Mouse (Mus musculus): Measurements from ENCODE around the gene Mgat4d. TPM values are rescaled to one million over a fixed set of nuclear protein-coding genes. Genes with fewer than 3 reads are reported as not detected.
"Not testable (repeated sequence)": the region's sequence is repeated elsewhere in the genome, so short reads cannot be mapped to it uniquely, and the experiment has no call there.

Gene Mgat4d
- not detected in 2 replicates for polyA plus RNA-seq (2015; fragmentation: Nextera tagmentation; extraction: Ambion mirVana)

DNA sequence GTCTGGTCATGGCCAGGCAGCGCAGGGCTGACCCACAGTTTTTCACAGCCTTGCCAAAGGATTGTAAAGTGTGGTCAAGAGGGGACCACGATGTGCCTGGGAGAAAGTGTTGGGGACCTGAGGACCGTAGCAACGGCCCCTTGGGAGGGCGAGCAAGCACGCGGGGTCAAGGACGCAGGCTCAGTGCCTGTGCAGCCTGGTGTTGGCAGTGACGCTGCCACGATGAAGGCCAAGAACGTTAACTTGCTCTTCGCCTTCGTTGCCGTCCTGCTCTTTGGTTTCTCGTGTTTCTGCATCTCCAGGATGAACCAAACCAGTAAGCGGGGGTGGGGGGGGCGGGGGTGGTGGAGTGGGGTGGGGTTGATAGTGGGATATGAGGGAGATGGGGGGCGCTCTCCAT lies at the start of gene Mgat4d:
Gene Mgat4d, plus strand, starts transcription at position 209 of the 400 bp plus-strand sequence.
- Histone ChIP-seq H3K27me3 (replicated peaks) (no peaks in the 10 kb centered on the region), H3K36me3 (no peaks in the 10 kb centered on the region), H3K27ac (no peak within 1 kb of the TSS), H3K9ac (no peak within 1 kb of the TSS), H3K4me3 (replicated peaks) (no peak within 1 kb of the TSS), H3K9me3 (no peaks in the 10 kb centered on the region), H3K4me1 (replicated peaks) (no peaks in the 10 kb centered on the region), H3K4me2 (replicated peaks) (no peak within 1 kb of the TSS)
- ATAC-seq: no peak
- WGBS: 74% methylated on average over 18 of the region's 18 CpGs

DNA sequence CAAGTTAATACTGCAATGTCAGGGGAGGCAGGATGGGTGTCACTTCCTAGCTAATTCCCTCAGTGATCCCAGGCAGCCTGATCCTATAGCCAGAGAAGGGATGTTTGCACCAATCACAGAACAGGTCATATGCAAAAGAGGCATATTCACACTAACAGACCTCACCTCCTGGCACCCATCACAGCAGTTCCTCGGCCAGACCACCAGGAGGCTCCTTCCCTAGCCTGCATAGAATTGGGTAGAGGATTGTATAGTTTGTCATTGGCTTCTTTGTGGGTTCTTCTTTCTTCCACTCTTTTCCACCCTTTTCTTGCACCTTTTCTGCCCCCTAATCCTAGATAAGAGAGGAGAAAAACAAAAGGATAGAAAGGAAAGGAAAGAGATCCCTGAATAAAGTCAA lies 48.1 kb upstream of the Mgat4d start:
- WGBS: 55% methylated on average over 1 of the region's 1 CpGs
- H3K4me1 ChIP-seq (replicated peaks): no peaks in the 10 kb centered on the region

DNA sequence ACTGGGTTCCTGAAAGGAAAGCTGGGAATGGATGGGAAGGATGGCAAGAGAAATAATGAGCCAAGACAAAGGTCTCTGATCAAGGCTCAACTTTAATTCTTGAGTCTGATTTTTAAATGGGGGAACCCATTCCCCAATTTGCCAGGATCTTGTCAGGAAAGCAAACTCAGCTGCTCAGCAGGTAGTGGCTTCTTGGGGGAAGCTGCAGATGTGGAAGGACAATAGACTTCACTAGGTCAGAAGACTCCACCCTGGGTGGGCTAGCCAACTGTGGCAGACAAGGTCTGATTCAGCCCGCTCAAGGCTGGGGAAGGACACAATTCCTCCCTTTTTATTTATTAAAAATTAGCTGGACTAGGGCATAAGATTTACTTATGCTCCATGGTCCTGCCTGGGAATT lies 43.3 kb upstream of the Mgat4d start:
- 88% methylated on average over 1 of the region's 1 CpGs for WGBS
- Histone ChIP-seq H3K4me1 (replicated peaks) (no peaks in the 10 kb centered on the region), H3K27me3 (replicated peaks) (no peaks in the 10 kb centered on the region), H3K9me3 (no peaks in the 10 kb centered on the region), H3K27ac (no peak overlapping the region), H3K4me2 (replicated peaks) (no peak overlapping the region), H3K9ac (no peak overlapping the region), H3K4me3 (replicated peaks) (no peak overlapping the region), H3K36me3 (no peaks in the 10 kb centered on the region)
- no peak for ATAC-seq

More for the DNA sequence above, 48.1 kb upstream of the Mgat4d start:
- Histone ChIP-seq H3K36me3 (no peaks in the 10 kb centered on the region), H3K27ac (no peak overlapping the region), H3K27me3 (replicated peaks) (no peaks in the 10 kb centered on the region), H3K9ac (no peak overlapping the region), H3K4me3 (replicated peaks) (no peak overlapping the region), H3K4me2 (replicated peaks) (no peak overlapping the region), H3K9me3 (no peaks in the 10 kb centered on the region)
- no peak for ATAC-seq

DNA sequence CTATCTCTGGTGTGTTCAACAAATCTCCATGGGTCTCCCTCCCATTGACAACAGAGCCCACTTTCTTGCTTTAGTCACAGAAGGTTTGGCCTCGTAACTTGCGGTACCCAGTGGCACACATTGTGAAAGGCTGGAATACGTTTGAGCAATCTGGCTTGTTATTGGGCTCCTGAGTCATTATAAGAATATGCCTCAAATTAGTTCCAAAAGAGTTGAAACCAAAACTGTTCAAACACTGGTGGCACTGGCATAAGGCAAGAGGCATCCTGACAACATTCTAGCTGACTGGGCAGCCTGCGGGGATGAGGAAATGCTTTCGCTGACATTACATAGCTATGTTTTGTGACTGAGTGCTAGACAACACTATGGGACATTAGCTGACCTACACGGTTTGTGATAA lies 38.4 kb upstream of the Mgat4d start:
- Histone ChIP-seq H3K36me3 (no peaks in the 10 kb centered on the region), H3K9me3 (no peaks in the 10 kb centered on the region), H3K27ac (no peak overlapping the region), H3K4me2 (replicated peaks) (no peak overlapping the region), H3K4me1 (replicated peaks) (no peaks in the 10 kb centered on the region), H3K4me3 (replicated peaks) (no peak overlapping the region), H3K27me3 (replicated peaks) (no peaks in the 10 kb centered on the region), H3K9ac (no peak overlapping the region)
- 92% methylated on average over 6 of the region's 6 CpGs for WGBS
- ATAC-seq: no peak

DNA sequence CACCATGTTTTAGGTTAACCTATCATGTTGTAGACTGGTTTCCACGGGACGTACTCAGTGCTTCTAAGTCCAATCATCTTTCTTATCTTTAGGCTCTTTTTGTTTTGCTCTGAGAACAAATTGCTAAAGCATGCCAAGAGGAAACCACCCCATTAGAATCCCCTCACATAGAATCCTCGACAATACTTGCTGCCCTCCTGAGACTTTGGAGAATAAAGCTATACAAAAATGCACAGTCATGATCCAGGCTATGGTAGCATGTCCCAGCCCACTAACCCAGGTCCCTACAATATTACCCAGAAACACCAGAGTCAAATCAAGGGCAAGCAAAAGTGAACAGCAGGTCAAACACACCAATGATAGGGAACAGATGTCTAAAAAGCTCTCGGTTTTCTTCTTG lies 33.2 kb upstream of the Mgat4d start:
- ATAC-seq; H3K27me3 ChIP-seq (replicated peaks); H3K4me1 ChIP-seq (replicated peaks); H3K4me2 ChIP-seq (replicated peaks); H3K27ac ChIP-seq; H3K4me3 ChIP-seq (replicated peaks); H3K9ac ChIP-seq; H3K36me3 ChIP-seq; H3K9me3 ChIP-seq: not testable (repeated sequence)
- 88% methylated on average over 4 of the region's 4 CpGs for WGBS

DNA sequence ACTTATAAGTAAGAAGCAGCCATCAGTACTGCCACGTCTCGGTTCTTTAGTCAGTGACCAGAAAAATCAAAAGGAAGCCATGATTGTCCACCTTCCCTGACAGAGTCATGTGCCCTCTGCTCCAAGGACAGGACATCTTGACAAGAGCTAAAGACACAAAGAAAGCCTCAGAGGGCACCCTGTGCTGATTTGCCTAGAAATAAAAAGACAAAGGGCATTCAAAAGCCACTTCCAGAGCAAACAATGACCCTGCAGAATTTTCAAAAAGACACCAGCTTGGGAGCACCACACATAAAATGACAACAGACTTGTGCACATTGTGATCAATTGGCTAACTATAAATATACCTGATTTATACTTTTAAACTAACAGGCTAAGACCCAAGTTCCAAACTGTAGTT lies 32.6 kb upstream of the Mgat4d start:
- H3K4me3 ChIP-seq (replicated peaks): no peak overlapping the region
- no peak overlapping the region for H3K9ac ChIP-seq
- no peaks in the 10 kb centered on the region for H3K9me3 ChIP-seq
- H3K27me3 ChIP-seq (replicated peaks): no peaks in the 10 kb centered on the region
- no peak overlapping the region for H3K4me2 ChIP-seq (replicated peaks)
- no peaks in the 10 kb centered on the region for H3K36me3 ChIP-seq
- no peaks in the 10 kb centered on the region for H3K4me1 ChIP-seq (replicated peaks)
- no peak for ATAC-seq
- H3K27ac ChIP-seq: no peak overlapping the region
- 91% methylated on average over 2 of the region's 2 CpGs for WGBS

DNA sequence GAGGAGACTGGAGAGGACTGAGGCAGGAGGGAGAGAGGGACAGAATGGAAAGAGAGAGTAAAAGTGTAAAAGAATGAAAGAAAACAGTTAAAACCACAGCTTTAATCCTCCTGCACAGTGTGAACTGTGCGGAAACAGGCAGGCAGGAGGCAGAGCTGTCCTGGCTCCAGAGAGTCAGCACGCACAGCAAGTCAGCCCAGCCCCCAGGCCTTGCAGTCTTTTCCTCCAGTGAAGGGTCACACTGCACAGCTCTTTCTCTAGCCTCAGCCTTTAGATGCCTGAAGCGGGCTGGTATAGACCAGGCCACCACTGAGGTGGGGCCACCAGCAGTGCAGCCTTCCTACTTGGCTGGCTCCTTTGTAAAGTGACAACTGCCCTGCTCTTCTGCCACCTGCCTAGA lies 27.7 kb upstream of the Mgat4d start:
- no peak for ATAC-seq
- Histone ChIP-seq H3K4me3 (replicated peaks) (no peak overlapping the region), H3K27ac (no peak overlapping the region), H3K9ac (no peak overlapping the region), H3K4me2 (replicated peaks) (no peak overlapping the region), H3K4me1 (replicated peaks) (no peaks in the 10 kb centered on the region), H3K36me3 (no peaks in the 10 kb centered on the region), H3K27me3 (replicated peaks) (no peaks in the 10 kb centered on the region), H3K9me3 (no peaks in the 10 kb centered on the region)
- WGBS: 96% methylated on average over 3 of the region's 3 CpGs

DNA sequence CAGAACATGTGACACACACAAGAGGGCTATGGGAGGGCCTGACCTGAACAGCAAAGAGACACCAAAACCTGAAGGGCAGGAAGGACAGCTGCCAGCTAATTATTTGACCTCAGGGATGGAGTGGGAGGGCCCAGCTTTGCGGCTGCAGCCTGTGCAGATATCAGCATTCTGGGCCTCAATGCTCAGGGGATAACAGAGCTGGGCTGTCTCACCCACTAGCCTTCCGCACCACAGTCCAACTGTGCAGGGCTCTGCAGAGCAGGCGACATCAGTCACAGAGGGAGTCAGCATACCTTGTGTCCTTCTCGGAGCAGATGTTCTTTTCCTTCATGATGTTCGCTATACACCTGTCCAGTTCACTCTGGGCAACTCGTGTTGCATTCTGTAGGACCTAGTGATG lies 25.9 kb upstream of the Mgat4d start:
- Histone ChIP-seq H3K36me3 (no peaks in the 10 kb centered on the region), H3K4me1 (replicated peaks) (no peaks in the 10 kb centered on the region), H3K27ac (no peak overlapping the region), H3K9me3 (no peaks in the 10 kb centered on the region), H3K9ac (no peak overlapping the region), H3K4me2 (replicated peaks) (no peak overlapping the region), H3K27me3 (replicated peaks) (no peaks in the 10 kb centered on the region), H3K4me3 (replicated peaks) (no peak overlapping the region)
- 93% methylated on average over 6 of the region's 6 CpGs for WGBS
- no peak for ATAC-seq

DNA sequence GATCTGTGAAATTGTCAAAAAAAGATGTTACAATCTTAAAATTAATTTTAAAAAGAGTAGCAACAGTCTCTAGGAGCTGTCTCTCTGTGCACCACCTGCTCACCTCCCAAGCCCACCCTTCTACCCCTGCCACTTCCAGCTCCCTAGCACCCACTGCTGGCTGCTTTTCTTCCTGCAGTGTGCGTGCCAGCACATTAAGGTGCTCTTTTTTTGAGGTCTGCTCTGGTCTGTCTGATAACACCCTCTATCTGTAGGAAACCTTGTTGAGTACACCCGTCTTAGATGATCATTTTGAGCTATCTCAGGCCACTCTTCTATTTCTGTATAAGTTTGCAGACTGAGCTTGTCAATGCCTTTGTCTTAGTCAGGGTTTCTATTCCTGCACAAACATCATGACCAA lies 25.2 kb upstream of the Mgat4d start:
- no peaks in the 10 kb centered on the region for H3K9me3 ChIP-seq
- H3K27ac ChIP-seq: no peak overlapping the region
- WGBS: 91% methylated on average over 2 of the region's 2 CpGs
- ATAC-seq: no peak
- no peak overlapping the region for H3K4me3 ChIP-seq (replicated peaks)
- no peaks in the 10 kb centered on the region for H3K36me3 ChIP-seq
- H3K9ac ChIP-seq: no peak overlapping the region
- no peaks in the 10 kb centered on the region for H3K27me3 ChIP-seq (replicated peaks)
- no peaks in the 10 kb centered on the region for H3K4me1 ChIP-seq (replicated peaks)
- H3K4me2 ChIP-seq (replicated peaks): no peak overlapping the region

DNA sequence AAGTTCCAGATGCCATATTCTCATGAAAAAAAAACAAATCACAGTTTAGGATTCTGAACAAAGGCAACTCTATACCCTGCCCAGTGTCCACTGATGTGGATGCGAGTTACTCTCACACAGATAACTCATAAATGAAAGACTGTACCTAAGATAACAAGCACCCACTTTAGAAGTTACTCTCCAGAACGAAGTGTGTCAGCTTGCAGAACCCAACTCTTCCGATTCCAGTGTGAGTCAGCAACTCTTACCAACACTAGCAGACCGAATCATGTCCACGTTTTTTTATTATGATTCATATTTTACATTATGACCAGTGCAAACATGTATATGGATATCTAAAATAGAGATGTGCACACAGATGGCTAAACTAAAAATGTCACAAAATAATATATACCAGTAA lies 20.4 kb upstream of the Mgat4d start:
- Histone ChIP-seq H3K4me2 (replicated peaks) (no peak overlapping the region), H3K9ac (no peak overlapping the region), H3K27ac (no peak overlapping the region), H3K36me3 (no peaks in the 10 kb centered on the region), H3K9me3 (no peaks in the 10 kb centered on the region), H3K27me3 (replicated peaks) (no peaks in the 10 kb centered on the region), H3K4me3 (replicated peaks) (no peak overlapping the region), H3K4me1 (replicated peaks) (no peaks in the 10 kb centered on the region)
- no peak for ATAC-seq
- WGBS: 94% methylated on average over 5 of the region's 5 CpGs

DNA sequence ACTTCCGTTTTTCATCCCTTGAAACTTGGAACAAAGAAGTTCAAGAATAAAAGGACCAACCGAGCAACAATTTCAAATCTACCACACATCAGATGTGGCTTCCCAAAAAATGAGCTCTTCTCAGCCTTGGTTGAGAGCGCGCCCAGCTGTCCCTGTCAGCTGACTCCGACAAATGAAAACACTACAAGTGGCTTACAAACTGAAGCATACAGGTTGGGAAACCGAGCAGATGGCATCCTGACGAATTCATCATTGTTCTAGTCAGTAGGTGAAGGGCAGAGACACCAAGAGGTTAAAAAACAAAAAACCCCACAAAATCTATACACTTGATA lies 16.7 kb upstream of the Mgat4d start:
- H3K9me3 ChIP-seq: no peaks in the 10 kb centered on the region
- peak overlapping the region; percentile 86 for H3K4me2 ChIP-seq (replicated peaks)
- H3K27me3 ChIP-seq (replicated peaks): no peaks in the 10 kb centered on the region
- H3K4me3 ChIP-seq (replicated peaks): peak overlapping the region; percentile 87
- no peak for ATAC-seq
- no peak overlapping the region for H3K27ac ChIP-seq
- WGBS: 12% methylated on average over 7 of the region's 7 CpGs
- no peaks in the 10 kb centered on the region for H3K36me3 ChIP-seq
- no peaks in the 10 kb centered on the region for H3K4me1 ChIP-seq (replicated peaks)
- H3K9ac ChIP-seq: peak overlapping the region; percentile 74; the same call in 1 of the 2 replicates

DNA sequence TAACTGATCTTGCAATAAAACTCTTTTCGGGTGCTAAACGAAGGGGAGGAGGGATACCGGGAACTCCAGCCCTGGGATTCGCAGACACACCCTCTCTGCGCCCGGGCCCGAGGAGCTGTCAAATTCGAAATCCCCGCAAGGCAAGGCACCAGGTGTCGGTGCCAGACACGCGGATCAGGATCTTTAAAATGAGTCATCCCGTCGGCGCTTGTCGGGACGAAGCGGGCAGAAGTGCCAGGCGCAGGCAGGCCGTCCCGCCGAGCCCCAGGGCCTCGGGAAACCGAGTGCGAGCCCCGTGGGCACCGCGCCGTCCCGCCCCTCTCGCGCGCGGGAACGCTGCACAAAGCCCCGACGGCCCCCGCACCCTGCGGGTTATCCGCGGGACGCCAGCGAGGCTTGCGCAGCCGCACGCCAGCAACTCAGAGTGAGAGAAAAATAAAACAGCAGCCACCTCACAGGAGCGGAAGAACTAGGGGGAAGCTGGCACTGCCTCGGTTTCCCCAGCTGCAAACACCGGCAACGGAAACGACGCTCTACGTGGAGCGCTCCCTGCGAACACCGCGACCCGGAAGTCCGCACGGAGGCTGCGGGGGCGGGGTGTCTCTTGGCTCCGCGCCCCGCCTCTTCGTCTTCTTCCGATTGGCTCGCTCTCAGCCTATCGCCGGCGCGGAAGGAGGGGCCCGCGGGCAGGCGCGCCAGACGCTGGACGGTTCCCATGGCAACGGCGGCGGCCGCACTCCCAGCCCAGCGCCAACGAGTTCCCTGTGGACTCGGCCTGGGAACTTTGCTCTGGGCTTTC lies 16.2 kb upstream of the Mgat4d start, which contains the start of gene Elmod2:
Gene Elmod2, minus strand, starts transcription at position 588 of the 799 bp plus-strand sequence.
- peak; percentile 100 for ATAC-seq
- Histone ChIP-seq H3K4me1 (replicated peaks) (no peaks in the 10 kb centered on the region), H3K27ac (peak within 1 kb of the TSS; percentile 51; the same call in 1 of the 2 replicates), H3K4me3 (replicated peaks) (peak within 1 kb of the TSS; percentile 87), H3K27me3 (replicated peaks) (no peaks in the 10 kb centered on the region), H3K4me2 (replicated peaks) (peak within 1 kb of the TSS; percentile 86), H3K36me3 (no peaks in the 10 kb centered on the region), H3K9me3 (no peaks in the 10 kb centered on the region), H3K9ac (peak within 1 kb of the TSS; percentile 74)
- under 1% methylated on average over 84 of the region's 85 CpGs for WGBS

DNA sequence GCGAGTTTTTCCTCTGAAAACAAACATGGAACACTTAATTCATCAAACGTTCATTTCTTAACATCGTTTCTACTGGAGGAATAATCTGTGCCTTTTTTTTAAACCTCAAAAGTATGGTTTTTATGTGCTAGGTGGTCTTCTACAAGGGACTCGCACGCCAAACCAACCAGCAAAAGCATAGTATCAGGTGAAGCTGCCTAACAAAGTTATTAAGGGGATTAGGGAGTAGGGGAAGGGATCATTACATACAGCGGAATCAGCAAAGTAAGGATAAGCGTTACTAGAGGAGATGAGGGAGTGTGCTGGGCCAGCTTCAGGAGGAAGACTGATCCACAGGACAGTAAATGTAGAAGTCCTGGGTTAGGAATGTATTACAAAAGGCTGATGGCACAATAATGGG lies 15.4 kb upstream of the Mgat4d start:
- peak overlapping the region; percentile 37; the same call in 1 of the 2 replicates for H3K9ac ChIP-seq
- peak; percentile 16; the same call in 1 of the 2 replicates for ATAC-seq

More for the DNA sequence above, 15.4 kb upstream of the Mgat4d start:
- H3K27ac ChIP-seq: no peak overlapping the region
- H3K4me1 ChIP-seq (replicated peaks): no peaks in the 10 kb centered on the region
- H3K27me3 ChIP-seq (replicated peaks): no peaks in the 10 kb centered on the region
- no peaks in the 10 kb centered on the region for H3K9me3 ChIP-seq
- peak overlapping the region; percentile 86 for H3K4me2 ChIP-seq (replicated peaks)
- WGBS: 11% methylated on average over 7 of the region's 7 CpGs
- H3K4me3 ChIP-seq (replicated peaks): peak overlapping the region; percentile 87
- no peaks in the 10 kb centered on the region for H3K36me3 ChIP-seq

Measured in intestine, embryonic 15.5 days (tissue).